Mouse (Mus musculus): ENCODE data around the gene Nkpd1. TPM values are rescaled to one million over a fixed set of nuclear protein-coding genes. Genes with fewer than 3 reads are reported as not detected.

Gene Nkpd1
- polyA plus RNA-seq, 1 experiment from 2014 or later = 0.27 TPM

GRCm38 (mm10) chr7:19561765-19562642 lies 44.4 kb downstream of the Nkpd1 start:
- H3K27me3 ChIP-seq (ENCODE audit: control insufficient read depth, insufficient read depth, low read length) = no peaks in the 10 kb centered on the region
- H3K4me1 ChIP-seq (ENCODE audit: control insufficient read depth, insufficient read depth, low read length) = peaks cover 13% of the 10 kb centered on the region
- H3K9ac ChIP-seq (ENCODE audit: low read depth, low read length) = peak overlapping the region; percentile 94
- H3K36me3 ChIP-seq (ENCODE audit: control insufficient read depth, insufficient read depth, low read length) = peaks cover 24% of the 10 kb centered on the region
- no peaks in the 10 kb centered on the region for H3K9me3 ChIP-seq (ENCODE audit: control insufficient read depth, low read length)
- ATAC-seq (ENCODE audit: low FRiP score, low TSS enrichment) = peak; percentile 81
- peak overlapping the region; percentile 64 for H3K4me3 ChIP-seq (ENCODE audit: low read length)
- peak overlapping the region; percentile 90 for H3K4me2 ChIP-seq (replicated peaks; ENCODE audit: low read depth, low read length)
- H3K27ac ChIP-seq (ENCODE audit: low read depth, low read length) = peak overlapping the region; percentile 93
- WGBS = 1% methylated on average over 102 of the region's 102 CpGs

- 2% methylated on average over 19 of the region's 19 CpGs for WGBS
- peak within 1 kb of the TSS; percentile 64 for H3K4me3 ChIP-seq (ENCODE audit: low read length)
- H3K36me3 ChIP-seq (ENCODE audit: control insufficient read depth, insufficient read depth, low read length) = peaks cover 28% of the 10 kb centered on the region
- ATAC-seq (ENCODE audit: low FRiP score, low TSS enrichment) = peak; percentile 44; the same call in 1 of the 2 replicates
- H3K4me1 ChIP-seq (ENCODE audit: control insufficient read depth, insufficient read depth, low read length) = peaks cover 13% of the 10 kb centered on the region
- H3K9ac ChIP-seq (ENCODE audit: low read depth, low read length) = peak within 1 kb of the TSS; percentile 94
- no peaks in the 10 kb centered on the region for H3K9me3 ChIP-seq (ENCODE audit: control insufficient read depth, low read length)
- peak within 1 kb of the TSS; percentile 93 for H3K27ac ChIP-seq (ENCODE audit: low read depth, low read length)
- no peaks in the 10 kb centered on the region for H3K27me3 ChIP-seq (ENCODE audit: control insufficient read depth, insufficient read depth, low read length)
- H3K4me2 ChIP-seq (replicated peaks; ENCODE audit: low read depth, low read length) = peak within 1 kb of the TSS; percentile 90
These were observed 45.2 kb downstream of the Nkpd1 start, which contains the start of gene Ppp1r37 for GRCm38 (mm10) chr7:19562643-19563410. Gene Ppp1r37, minus strand, starts transcription at chr7:19563076.

GRCm38 (mm10) chr7:19563884-19564283 lies 46.2 kb downstream of the Nkpd1 start:
- no peak overlapping the region for H3K27ac ChIP-seq (ENCODE audit: low read depth, low read length)
- H3K36me3 ChIP-seq (ENCODE audit: control insufficient read depth, insufficient read depth, low read length) = peaks cover 29% of the 10 kb centered on the region
- WGBS = 87% methylated on average over 3 of the region's 3 CpGs
- H3K4me1 ChIP-seq (ENCODE audit: control insufficient read depth, insufficient read depth, low read length) = peaks cover 13% of the 10 kb centered on the region
- no peak overlapping the region for H3K4me3 ChIP-seq (ENCODE audit: low read length)
- H3K9ac ChIP-seq (ENCODE audit: low read depth, low read length) = no peak overlapping the region
- H3K9me3 ChIP-seq (ENCODE audit: control insufficient read depth, low read length) = no peaks in the 10 kb centered on the region
- H3K4me2 ChIP-seq (replicated peaks; ENCODE audit: low read depth, low read length) = no peak overlapping the region
- H3K27me3 ChIP-seq (ENCODE audit: control insufficient read depth, insufficient read depth, low read length) = no peaks in the 10 kb centered on the region
- ATAC-seq (ENCODE audit: low FRiP score, low TSS enrichment) = no peak

GRCm38 (mm10) chr7:19564455-19564854 lies 46.8 kb downstream of the Nkpd1 start:
- peaks cover 13% of the 10 kb centered on the region for H3K4me1 ChIP-seq (ENCODE audit: control insufficient read depth, insufficient read depth, low read length)
- H3K27ac ChIP-seq (ENCODE audit: low read depth, low read length) = no peak overlapping the region
- H3K9ac ChIP-seq (ENCODE audit: low read depth, low read length) = no peak overlapping the region
- 94% methylated on average over 4 of the region's 4 CpGs for WGBS
- no peak overlapping the region for H3K4me2 ChIP-seq (replicated peaks; ENCODE audit: low read depth, low read length)
- ATAC-seq (ENCODE audit: low FRiP score, low TSS enrichment) = no peak
- no peaks in the 10 kb centered on the region for H3K9me3 ChIP-seq (ENCODE audit: control insufficient read depth, low read length)
- H3K27me3 ChIP-seq (ENCODE audit: control insufficient read depth, insufficient read depth, low read length) = no peaks in the 10 kb centered on the region
- no peak overlapping the region for H3K4me3 ChIP-seq (ENCODE audit: low read length)
- peaks cover 33% of the 10 kb centered on the region for H3K36me3 ChIP-seq (ENCODE audit: control insufficient read depth, insufficient read depth, low read length)

- no peak overlapping the region for H3K4me3 ChIP-seq (ENCODE audit: low read length)
- H3K36me3 ChIP-seq (ENCODE audit: control insufficient read depth, insufficient read depth, low read length) = peaks cover 46% of the 10 kb centered on the region
- no peak for ATAC-seq (ENCODE audit: low FRiP score, low TSS enrichment)
- H3K4me2 ChIP-seq (replicated peaks; ENCODE audit: low read depth, low read length) = no peak overlapping the region
- 96% methylated on average over 2 of the region's 2 CpGs for WGBS
- H3K27ac ChIP-seq (ENCODE audit: low read depth, low read length) = no peak overlapping the region
- no peaks in the 10 kb centered on the region for H3K27me3 ChIP-seq (ENCODE audit: control insufficient read depth, insufficient read depth, low read length)
- H3K4me1 ChIP-seq (ENCODE audit: control insufficient read depth, insufficient read depth, low read length) = peaks cover 1% of the 10 kb centered on the region
- no peaks in the 10 kb centered on the region for H3K9me3 ChIP-seq (ENCODE audit: control insufficient read depth, low read length)
- no peak overlapping the region for H3K9ac ChIP-seq (ENCODE audit: low read depth, low read length)
These were observed 48.2 kb downstream of the Nkpd1 start for GRCm38 (mm10) chr7:19565803-19566202.

- Histone ChIP-seq H3K9me3 (ENCODE audit: control insufficient read depth, low read length) (no peaks in the 10 kb centered on the region), H3K27ac (ENCODE audit: low read depth, low read length) (no peak overlapping the region), H3K4me3 (ENCODE audit: low read length) (no peak overlapping the region), H3K36me3 (ENCODE audit: control insufficient read depth, insufficient read depth, low read length) (peaks cover 48% of the 10 kb centered on the region), H3K4me2 (replicated peaks; ENCODE audit: low read depth, low read length) (no peak overlapping the region), H3K9ac (ENCODE audit: low read depth, low read length) (no peak overlapping the region), H3K27me3 (ENCODE audit: control insufficient read depth, insufficient read depth, low read length) (no peaks in the 10 kb centered on the region), H3K4me1 (ENCODE audit: control insufficient read depth, insufficient read depth, low read length) (peaks cover 8% of the 10 kb centered on the region)
- no peak for ATAC-seq (ENCODE audit: low FRiP score, low TSS enrichment)
- WGBS = 90% methylated on average over 8 of the region's 8 CpGs
These were observed 49.8 kb downstream of the Nkpd1 start for GRCm38 (mm10) chr7:19567426-19567825.

GRCm38 (mm10) chr7:19569647-19570046 lies 52.0 kb downstream of the Nkpd1 start:
- Histone ChIP-seq H3K27me3 (ENCODE audit: control insufficient read depth, insufficient read depth, low read length) (no peaks in the 10 kb centered on the region), H3K4me3 (ENCODE audit: low read length) (no peak overlapping the region), H3K9me3 (ENCODE audit: control insufficient read depth, low read length) (no peaks in the 10 kb centered on the region), H3K9ac (ENCODE audit: low read depth, low read length) (no peak overlapping the region), H3K27ac (ENCODE audit: low read depth, low read length) (no peak overlapping the region), H3K36me3 (ENCODE audit: control insufficient read depth, insufficient read depth, low read length) (peaks cover 40% of the 10 kb centered on the region), H3K4me1 (ENCODE audit: control insufficient read depth, insufficient read depth, low read length) (peaks cover 10% of the 10 kb centered on the region), H3K4me2 (replicated peaks; ENCODE audit: low read depth, low read length) (no peak overlapping the region)
- ATAC-seq (ENCODE audit: low FRiP score, low TSS enrichment) = no peak
- 88% methylated on average over 3 of the region's 3 CpGs for WGBS

GRCm38 (mm10) chr7:19572926-19573775 lies 55.5 kb downstream of the Nkpd1 start:
- peaks cover 17% of the 10 kb centered on the region for H3K4me1 ChIP-seq (ENCODE audit: control insufficient read depth, insufficient read depth, low read length)
- under 1% methylated on average over 53 of the region's 53 CpGs for WGBS
- peaks cover 21% of the 10 kb centered on the region for H3K27me3 ChIP-seq (ENCODE audit: control insufficient read depth, insufficient read depth, low read length)
- H3K9ac ChIP-seq (ENCODE audit: low read depth, low read length) = peak overlapping the region; percentile 65
- peak overlapping the region; percentile 85 for H3K27ac ChIP-seq (ENCODE audit: low read depth, low read length)
- peak overlapping the region; percentile 84 for H3K4me3 ChIP-seq (ENCODE audit: low read length)
- peaks cover 25% of the 10 kb centered on the region for H3K36me3 ChIP-seq (ENCODE audit: control insufficient read depth, insufficient read depth, low read length)
- ATAC-seq (ENCODE audit: low FRiP score, low TSS enrichment) = peak; percentile 87
- no peaks in the 10 kb centered on the region for H3K9me3 ChIP-seq (ENCODE audit: control insufficient read depth, low read length)
- peak overlapping the region; percentile 85 for H3K4me2 ChIP-seq (replicated peaks; ENCODE audit: low read depth, low read length)

All from kidney, embryonic 14.5 days (tissue).